Mouse (Mus musculus): ENCODE results near the gene Fgfr2. TPM values are rescaled to one million over a fixed set of nuclear protein-coding genes. Genes with fewer than 3 reads are reported as not detected.
A peak's percentile ranks its signal among the peaks of the same experiment; 100 is the strongest.
"Not testable (repeated sequence)": the region's sequence is repeated elsewhere in the genome, so short reads cannot be mapped to it uniquely, and the experiment has no call there.

Fgfr2 gene
- total RNA-seq, 1 experiment, result 37.5 TPM

GRCm38 (mm10) chr7:130535174-130535573 lies 2588.0 kb downstream of the Fgfr2 start:
- Histone ChIP-seq H3K9me3 (ENCODE audit: control insufficient read depth, insufficient read depth, low read depth, low read length) (no peaks in the 10 kb centered on the region), H3K4me3 (ENCODE audit: insufficient read depth in 1 of 2, low read depth in 1 of 2, low read length in 2 of 2, poor library complexity in 1 of 2, severe bottlenecking in 1 of 2) (no peak overlapping the region), H3K27ac (ENCODE audit: insufficient read depth, low read depth, low read length, poor library complexity, severe bottlenecking) (no peak overlapping the region), H3K36me3 (ENCODE audit: control insufficient read depth, insufficient read depth, low read length, poor library complexity, severe bottlenecking) (peaks cover 33% of the 10 kb centered on the region), H3K9ac (ENCODE audit: insufficient read depth, low read depth, low read length, poor library complexity, severe bottlenecking) (no peak overlapping the region), H3K4me1 (ENCODE audit: control insufficient read depth in 2 of 2, insufficient read depth in 2 of 2, low read length in 2 of 2, poor library complexity in 1 of 2) (peaks cover 0 to 3% of the 10 kb centered on the region in 2 experiments; a peak in 1 of 4 replicates)
- no peak for DNase-seq (ENCODE audit: low read depth, low spot score)
- TF ChIP-seq ZNF384 (IDR thresholded peaks at IDR 0.05; ENCODE audit: low read depth, low read length) (no peak), ZC3H11A (IDR thresholded peaks at IDR 0.05; ENCODE audit: borderline replicate concordance, low read depth, low read length) (no peak), MAFK (IDR thresholded peaks at IDR 0.05; ENCODE audit: insufficient read depth, low read depth, low read length) (no peak), HCFC1 (IDR thresholded peaks at IDR 0.05; ENCODE audit: borderline replicate concordance, insufficient read depth, low read length) (no peak), CHD2 (IDR thresholded peaks at IDR 0.05; ENCODE audit: low read depth, low read length) (no peak)
- in situ Hi-C loops (cut with MboI; ENCODE audit: low sequenced_read_pairs in 2 of 2, unreplicated experiment in 2 of 2), result no loop called here

- in situ Hi-C loops (cut with MboI; ENCODE audit: low sequenced_read_pairs in 2 of 2, unreplicated experiment in 2 of 2), result no loop called here
- Histone ChIP-seq H3K9me3 (ENCODE audit: control insufficient read depth, insufficient read depth, low read depth, low read length) (no peaks in the 10 kb centered on the region), H3K4me1 (ENCODE audit: control insufficient read depth in 2 of 2, insufficient read depth in 2 of 2, low read length in 2 of 2, poor library complexity in 1 of 2) (peaks cover 0 to 3% of the 10 kb centered on the region in 2 experiments; a peak in 1 of 4 replicates), H3K27ac (ENCODE audit: insufficient read depth, low read depth, low read length, poor library complexity, severe bottlenecking) (peak overlapping the region; percentile 40), H3K9ac (ENCODE audit: insufficient read depth, low read depth, low read length, poor library complexity, severe bottlenecking) (peak overlapping the region; percentile 28; the same call in 1 of the 2 replicates), H3K4me3 (ENCODE audit: insufficient read depth in 1 of 2, low read depth in 1 of 2, low read length in 2 of 2, poor library complexity in 1 of 2, severe bottlenecking in 1 of 2) (peak overlapping the region in 1 of 2 experiments; percentile 11; a peak in 2 of 4 replicates), H3K36me3 (ENCODE audit: control insufficient read depth, insufficient read depth, low read length, poor library complexity, severe bottlenecking) (peaks cover 25% of the 10 kb centered on the region)
- DNase-seq (ENCODE audit: low read depth, low spot score), result peak; percentile 77
- TF ChIP-seq HCFC1 (IDR thresholded peaks at IDR 0.05; ENCODE audit: borderline replicate concordance, insufficient read depth, low read length) (no peak), MAFK (IDR thresholded peaks at IDR 0.05; ENCODE audit: insufficient read depth, low read depth, low read length) (no peak)
These were observed 2589.6 kb downstream of the Fgfr2 start for GRCm38 (mm10) chr7:130533316-130534260.

- DNase-seq (ENCODE audit: low read depth, low spot score); H3K4me3 ChIP-seq (ENCODE audit: insufficient read depth in 1 of 2, low read depth in 1 of 2, low read length in 2 of 2, poor library complexity in 1 of 2, severe bottlenecking in 1 of 2); in situ Hi-C loops (cut with MboI; ENCODE audit: low sequenced_read_pairs in 2 of 2, unreplicated experiment in 2 of 2); H3K9me3 ChIP-seq (ENCODE audit: control insufficient read depth, insufficient read depth, low read depth, low read length); H3K4me1 ChIP-seq (ENCODE audit: control insufficient read depth in 2 of 2, insufficient read depth in 2 of 2, low read length in 2 of 2, poor library complexity in 1 of 2); H3K9ac ChIP-seq (ENCODE audit: insufficient read depth, low read depth, low read length, poor library complexity, severe bottlenecking): not testable (repeated sequence)
- Histone ChIP-seq H3K27ac (ENCODE audit: insufficient read depth, low read depth, low read length, poor library complexity, severe bottlenecking) (peak overlapping the region; percentile 86), H3K36me3 (ENCODE audit: control insufficient read depth, insufficient read depth, low read length, poor library complexity, severe bottlenecking) (peaks cover 17% of the 10 kb centered on the region)
These were observed 2592.0 kb downstream of the Fgfr2 start for GRCm38 (mm10) chr7:130531138-130531537.

- Histone ChIP-seq H3K9me3 (ENCODE audit: control insufficient read depth, insufficient read depth, low read depth, low read length) (no peaks in the 10 kb centered on the region), H3K4me1 (ENCODE audit: control insufficient read depth in 2 of 2, insufficient read depth in 2 of 2, low read length in 2 of 2, poor library complexity in 1 of 2) (peaks cover 0 to 3% of the 10 kb centered on the region in 2 experiments; a peak in 1 of 4 replicates), H3K36me3 (ENCODE audit: control insufficient read depth, insufficient read depth, low read length, poor library complexity, severe bottlenecking) (peaks cover 9% of the 10 kb centered on the region), H3K9ac (ENCODE audit: insufficient read depth, low read depth, low read length, poor library complexity, severe bottlenecking) (no peak overlapping the region), H3K27ac (ENCODE audit: insufficient read depth, low read depth, low read length, poor library complexity, severe bottlenecking) (no peak overlapping the region), H3K4me3 (ENCODE audit: insufficient read depth in 1 of 2, low read depth in 1 of 2, low read length in 2 of 2, poor library complexity in 1 of 2, severe bottlenecking in 1 of 2) (no peak overlapping the region)
- no peak for DNase-seq (ENCODE audit: low read depth, low spot score)
- in situ Hi-C loops (cut with MboI; ENCODE audit: low sequenced_read_pairs in 2 of 2, unreplicated experiment in 2 of 2), result no loop called here
- TF ChIP-seq MAFK (IDR thresholded peaks at IDR 0.05; ENCODE audit: insufficient read depth, low read depth, low read length), result no peak
- no peak for TF ChIP-seq HCFC1 (IDR thresholded peaks at IDR 0.05; ENCODE audit: borderline replicate concordance, insufficient read depth, low read length)
- no peak for TF ChIP-seq CHD2 (IDR thresholded peaks at IDR 0.05; ENCODE audit: low read depth, low read length)
- no peak for TF ChIP-seq ZC3H11A (IDR thresholded peaks at IDR 0.05; ENCODE audit: borderline replicate concordance, low read depth, low read length)
- no peak for TF ChIP-seq ZNF384 (IDR thresholded peaks at IDR 0.05; ENCODE audit: low read depth, low read length)
These were observed 2595.8 kb downstream of the Fgfr2 start for GRCm38 (mm10) chr7:130527306-130527705.
